Mouse (Mus musculus): ENCODE results near the gene Hilpda.

DNA sequence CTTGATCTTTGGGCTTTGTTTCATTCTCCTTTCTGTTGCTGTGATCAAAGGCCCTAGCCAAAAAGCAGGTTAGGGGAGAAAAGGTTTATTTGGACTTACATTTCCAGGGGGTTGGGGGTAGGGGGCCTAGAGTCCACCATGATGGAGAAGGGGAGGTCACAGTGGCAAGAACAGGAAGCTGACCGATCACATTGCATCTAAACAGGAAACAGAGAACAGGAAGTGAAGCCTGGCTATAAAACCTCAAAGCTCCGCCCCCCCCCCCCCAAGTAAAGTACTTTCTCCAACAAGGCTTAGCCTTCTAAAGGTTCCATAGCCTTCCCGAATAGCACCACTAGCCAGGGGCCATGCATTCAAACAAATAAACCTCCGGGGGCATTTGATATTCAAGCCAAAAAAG lies 50.4 kb downstream of the Hilpda start:
- TF ChIP-seq CTCF (IDR thresholded peaks at IDR 0.05; ENCODE audit: low read depth) (no peak), EP300 (IDR thresholded peaks at IDR 0.05; ENCODE audit: low read depth) (no peak)
